Mouse (Mus musculus): ENCODE results near the gene Slc22a20. TPM values are rescaled to one million over a fixed set of nuclear protein-coding genes. Genes with fewer than 3 reads are reported as not detected.

The Slc22a20 gene
- total and polyA plus RNA-seq, 2 experiments from 2014 or later, result not detected

DNA sequence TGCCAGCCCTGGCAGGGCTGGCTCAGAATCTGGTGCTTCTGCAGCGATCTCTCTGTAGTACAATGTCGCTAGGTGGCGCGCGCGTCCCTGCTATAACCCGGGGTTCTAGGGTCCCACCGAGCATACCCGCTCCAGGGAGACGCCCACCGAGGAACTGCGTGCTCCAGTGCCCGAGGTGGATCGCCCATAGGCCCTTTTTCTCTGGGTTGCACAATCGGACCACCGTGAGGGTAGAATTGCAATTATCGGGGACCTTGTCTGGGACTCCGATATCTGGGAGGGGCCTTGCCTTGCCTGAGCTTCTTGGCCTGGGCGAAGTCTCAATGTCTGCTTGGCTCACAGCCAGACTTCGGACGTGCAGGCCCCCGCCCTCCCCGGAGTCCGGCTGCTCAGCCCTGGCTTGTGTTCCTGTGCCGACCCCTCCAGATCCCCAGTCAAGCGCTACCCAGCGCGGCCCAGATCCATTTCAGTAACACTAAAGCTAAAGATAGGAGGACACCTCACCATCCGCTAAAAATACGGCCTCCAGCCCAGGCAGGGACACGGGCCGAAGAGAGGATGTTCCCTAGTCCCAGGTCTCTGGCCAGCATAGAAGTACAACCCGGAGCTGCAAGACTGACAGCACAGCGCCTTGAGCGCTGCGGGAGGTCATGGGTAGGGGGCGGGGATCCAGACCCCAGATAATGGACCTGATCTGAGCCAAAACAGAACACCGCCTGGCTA is 61.8 kb downstream of the Slc22a20 start:
- Histone ChIP-seq H3K9ac (replicated peaks; ENCODE audit: low read depth, low read length) (peak overlapping the region; percentile 55), H3K9me3 (replicated peaks; ENCODE audit: control insufficient read depth, low read length) (no peaks in the 10 kb centered on the region), H3K4me3 (ENCODE audit: low read depth, low read length) (peak overlapping the region; percentile 60), H3K4me1 (ENCODE audit: control insufficient read depth, insufficient read depth) (peaks cover 10% of the 10 kb centered on the region; the same call in 1 of the 2 replicates), H3K27ac (ENCODE audit: low read depth) (peak overlapping the region; percentile 89), H3K4me2 (ENCODE audit: low read depth, low read length) (peak overlapping the region; percentile 87), H3K36me3 (replicated peaks; ENCODE audit: control insufficient read depth, insufficient read depth, low read length) (peaks cover under 1% of the 10 kb centered on the region; the same call in 1 of the 2 replicates), H3K27me3 (ENCODE audit: control insufficient read depth, insufficient read depth, low read length) (no peaks in the 10 kb centered on the region)
- DNase-seq (ENCODE audit: low spot score) (peak; percentile 92), ATAC-seq (ENCODE audit: insufficient read depth, low read depth) (peak; percentile 80)
- TF ChIP-seq EP300 (IDR thresholded peaks at IDR 0.05; ENCODE audit: low read depth), result 0 out of 2 replicates have a peak, but pooled peaks have one; percentile 25
- peak; percentile 83 for TF ChIP-seq CTCF (IDR thresholded peaks at IDR 0.05; ENCODE audit: low read depth)
- WGBS, result under 1% methylated on average over 38 of the region's 38 CpGs

DNA sequence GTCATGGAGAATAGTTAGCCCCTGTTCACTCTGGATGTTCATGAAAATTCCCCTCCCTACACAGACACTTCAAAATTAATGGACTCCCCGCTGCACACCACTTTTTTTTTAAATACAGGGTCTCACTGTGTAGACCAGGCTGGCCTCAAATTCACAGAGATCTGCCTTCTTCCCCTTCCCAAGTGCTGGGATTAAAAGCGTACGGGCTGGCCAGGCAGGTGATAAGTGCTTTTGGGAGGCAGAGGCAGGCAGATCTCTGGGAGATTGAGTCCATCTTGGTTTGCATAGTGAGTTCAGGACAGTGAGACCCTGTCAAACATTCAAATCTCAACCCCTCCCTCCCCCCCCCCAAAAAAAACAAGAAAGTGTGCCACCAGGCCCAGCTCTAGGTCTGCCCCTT is 63.0 kb downstream of the Slc22a20 start:
- H3K4me3 ChIP-seq (ENCODE audit: low read depth, low read length), result peak overlapping the region; percentile 26
- H3K27ac ChIP-seq (ENCODE audit: low read depth), result peak overlapping the region; percentile 64
- peaks cover 4% of the 10 kb centered on the region; the same call in 1 of the 2 replicates for H3K4me1 ChIP-seq (ENCODE audit: control insufficient read depth, insufficient read depth)
- DNase-seq (ENCODE audit: low spot score) (no peak), ATAC-seq (ENCODE audit: insufficient read depth, low read depth) (no peak)
- no peaks in the 10 kb centered on the region for H3K27me3 ChIP-seq (ENCODE audit: control insufficient read depth, insufficient read depth, low read length)
- TF ChIP-seq CTCF (IDR thresholded peaks at IDR 0.05; ENCODE audit: low read depth) (no peak), EP300 (IDR thresholded peaks at IDR 0.05; ENCODE audit: low read depth) (no peak)
- WGBS, result 93% methylated on average over 3 of the region's 3 CpGs
- peak overlapping the region; percentile 15; the same call in 1 of the 2 replicates for H3K9ac ChIP-seq (replicated peaks; ENCODE audit: low read depth, low read length)
- peaks cover 12% of the 10 kb centered on the region for H3K36me3 ChIP-seq (replicated peaks; ENCODE audit: control insufficient read depth, insufficient read depth, low read length)
- H3K9me3 ChIP-seq (replicated peaks; ENCODE audit: control insufficient read depth, low read length), result no peaks in the 10 kb centered on the region
- H3K4me2 ChIP-seq (ENCODE audit: low read depth, low read length), result peak overlapping the region; percentile 87

DNA sequence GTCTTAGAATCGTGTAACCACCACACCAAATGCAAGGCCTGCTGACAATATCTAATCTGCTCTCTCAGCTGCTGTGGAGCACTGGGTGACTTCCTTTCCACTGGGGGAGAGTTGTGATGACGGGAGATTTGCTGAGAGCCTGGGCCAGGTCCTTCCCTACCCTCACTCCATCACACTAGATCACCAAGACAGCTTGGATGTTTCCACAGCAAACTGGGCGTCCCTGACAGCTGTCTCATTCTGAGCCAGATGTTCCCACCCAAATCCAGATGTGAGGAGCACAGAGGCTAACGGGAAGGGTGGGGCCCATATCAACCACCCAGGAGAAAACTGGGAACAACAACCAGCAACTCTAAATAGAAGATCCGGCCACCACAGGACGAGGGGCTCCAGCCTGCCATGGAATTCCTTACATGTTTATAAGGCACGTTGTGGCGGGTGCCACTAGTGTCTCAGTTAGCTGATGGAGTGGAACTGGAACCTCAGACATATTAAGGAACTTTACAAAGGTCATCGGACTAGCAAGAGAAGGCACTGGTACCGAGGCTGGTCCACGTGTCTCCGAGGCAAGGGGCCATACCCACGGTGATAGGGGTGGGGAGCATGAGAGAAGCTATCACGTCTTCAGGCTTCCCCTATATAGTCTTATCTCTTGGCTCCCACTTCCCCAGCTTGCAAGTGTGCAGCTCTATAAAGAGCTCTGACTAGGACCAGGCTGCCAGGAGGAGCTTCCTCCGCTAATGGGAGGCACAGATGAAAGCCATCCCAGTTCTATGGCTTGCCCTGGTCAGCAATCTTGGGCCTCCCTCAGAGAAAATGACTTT is 63.6 kb downstream of the Slc22a20 start:
- peak overlapping the region; percentile 26 for H3K4me3 ChIP-seq (ENCODE audit: low read depth, low read length)
- H3K9me3 ChIP-seq (replicated peaks; ENCODE audit: control insufficient read depth, low read length), result no peaks in the 10 kb centered on the region
- TF ChIP-seq CTCF (IDR thresholded peaks at IDR 0.05; ENCODE audit: low read depth) (no peak), EP300 (IDR thresholded peaks at IDR 0.05; ENCODE audit: low read depth) (no peak)
- ATAC-seq (ENCODE audit: insufficient read depth, low read depth) (no peak), DNase-seq (ENCODE audit: low spot score) (peak; percentile 22)
- peak overlapping the region; percentile 15 for H3K9ac ChIP-seq (replicated peaks; ENCODE audit: low read depth, low read length)
- peaks cover 4% of the 10 kb centered on the region; the same call in 1 of the 2 replicates for H3K4me1 ChIP-seq (ENCODE audit: control insufficient read depth, insufficient read depth)
- H3K27me3 ChIP-seq (ENCODE audit: control insufficient read depth, insufficient read depth, low read length), result no peaks in the 10 kb centered on the region
- peak overlapping the region; percentile 64 for H3K27ac ChIP-seq (ENCODE audit: low read depth)
- peak overlapping the region; percentile 87 for H3K4me2 ChIP-seq (ENCODE audit: low read depth, low read length)
- peaks cover 19% of the 10 kb centered on the region for H3K36me3 ChIP-seq (replicated peaks; ENCODE audit: control insufficient read depth, insufficient read depth, low read length)
- WGBS, result 31% methylated on average over 15 of the region's 15 CpGs

DNA sequence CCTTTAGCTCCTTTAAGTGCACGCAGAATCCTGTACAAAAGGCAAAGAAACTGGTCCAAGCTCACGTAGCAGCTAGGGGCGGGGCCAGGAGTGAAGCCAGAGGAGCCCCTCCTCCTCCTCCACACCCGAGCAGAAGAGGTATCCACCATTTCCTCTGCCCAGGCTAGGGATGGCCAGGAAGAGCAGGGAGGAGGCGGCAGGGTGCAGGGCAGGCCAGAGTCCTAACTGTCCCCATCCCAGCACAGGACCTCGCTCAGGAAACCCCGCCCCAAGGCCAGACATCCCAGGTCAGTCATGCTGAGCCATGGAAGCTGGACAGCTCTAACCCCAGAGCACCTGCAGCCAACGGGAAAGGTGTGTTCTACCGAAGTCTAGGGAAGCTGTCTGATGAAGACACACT is 64.2 kb downstream of the Slc22a20 start:
- Histone ChIP-seq H3K27me3 (ENCODE audit: control insufficient read depth, insufficient read depth, low read length) (no peaks in the 10 kb centered on the region), H3K36me3 (replicated peaks; ENCODE audit: control insufficient read depth, insufficient read depth, low read length) (peaks cover 24% of the 10 kb centered on the region), H3K4me3 (ENCODE audit: low read depth, low read length) (peak overlapping the region; percentile 26; the same call in 1 of the 2 replicates), H3K4me1 (ENCODE audit: control insufficient read depth, insufficient read depth) (peaks cover 4% of the 10 kb centered on the region; the same call in 1 of the 2 replicates), H3K9ac (replicated peaks; ENCODE audit: low read depth, low read length) (no peak overlapping the region; the same call in 1 of the 2 replicates), H3K9me3 (replicated peaks; ENCODE audit: control insufficient read depth, low read length) (no peaks in the 10 kb centered on the region), H3K4me2 (ENCODE audit: low read depth, low read length) (peak overlapping the region; percentile 87), H3K27ac (ENCODE audit: low read depth) (peak overlapping the region; percentile 64)
- peak; percentile 30 for DNase-seq (ENCODE audit: low spot score)
- ATAC-seq (ENCODE audit: insufficient read depth, low read depth), result no peak; the same call in 1 of the 2 replicates
- WGBS, result 32% methylated on average over 9 of the region's 9 CpGs
- TF ChIP-seq EP300 (IDR thresholded peaks at IDR 0.05; ENCODE audit: low read depth), result no peak
- no peak for TF ChIP-seq CTCF (IDR thresholded peaks at IDR 0.05; ENCODE audit: low read depth)

Other genes starting within 250 kb of the Slc22a20 start
- 60.0 and 73.4 TPM in 2 replicates for gene Ltbp3, start 245.2 kb downstream of the Slc22a20 start, total RNA-seq (2014; rRNA removed; ENCODE audit: low replicate concordance)
- gene Ltbp3, start 245.2 kb downstream of the Slc22a20 start, polyA plus RNA-seq (2015; fragmentation: Nextera tagmentation; extraction: Ambion mirVana), result 15.4 and 16.3 TPM in 2 replicates
- gene Scyl1, start 214.7 kb downstream of the Slc22a20 start, total RNA-seq (2014; rRNA removed; ENCODE audit: low replicate concordance), result 78.0 and 82.4 TPM in 2 replicates
- 46.1 and 47.1 TPM in 2 replicates for gene Scyl1, start 214.7 kb downstream of the Slc22a20 start, polyA plus RNA-seq (2015; fragmentation: Nextera tagmentation; extraction: Ambion mirVana)
- gene Frmd8, start 110.9 kb downstream of the Slc22a20 start, total RNA-seq (2014; rRNA removed; ENCODE audit: low replicate concordance), result 29.1 and 53.8 TPM in 2 replicates
- gene Frmd8, start 110.9 kb downstream of the Slc22a20 start, polyA plus RNA-seq (2015; fragmentation: Nextera tagmentation; extraction: Ambion mirVana), result 12.8 and 14.9 TPM in 2 replicates
- 3.1 and 4.8 TPM in 2 replicates for gene Slc25a45, start 108.3 kb downstream of the Slc22a20 start, total RNA-seq (2014; rRNA removed; ENCODE audit: low replicate concordance)
- 2.8 and 2.9 TPM in 2 replicates for gene Slc25a45, start 108.3 kb downstream of the Slc22a20 start, polyA plus RNA-seq (2015; fragmentation: Nextera tagmentation; extraction: Ambion mirVana)
- 0.81 and 3.3 TPM in 2 replicates for gene Tigd3, start 92.0 kb downstream of the Slc22a20 start, total RNA-seq (2014; rRNA removed; ENCODE audit: low replicate concordance)
- gene Tigd3, start 92.0 kb downstream of the Slc22a20 start, polyA plus RNA-seq (2015; fragmentation: Nextera tagmentation; extraction: Ambion mirVana), result 0.85 and 0.91 TPM in 2 replicates
- gene Dpf2, start 73.1 kb downstream of the Slc22a20 start, total RNA-seq (2014; rRNA removed; ENCODE audit: low replicate concordance), result 57.8 and 91.8 TPM in 2 replicates
- gene Dpf2, start 73.1 kb downstream of the Slc22a20 start, polyA plus RNA-seq (2015; fragmentation: Nextera tagmentation; extraction: Ambion mirVana), result 60.5 and 61.4 TPM in 2 replicates
- gene Cdc42ep2, start 61.3 kb downstream of the Slc22a20 start, total RNA-seq (2014; rRNA removed; ENCODE audit: low replicate concordance), result 15.7 and 17.4 TPM in 2 replicates
- gene Cdc42ep2, start 61.3 kb downstream of the Slc22a20 start, polyA plus RNA-seq (2015; fragmentation: Nextera tagmentation; extraction: Ambion mirVana), result 8.8 and 9.5 TPM in 2 replicates
- 44.7 and 64.3 TPM in 2 replicates for gene Pola2, start 21.9 kb downstream of the Slc22a20 start, total RNA-seq (2014; rRNA removed; ENCODE audit: low replicate concordance)
- 32.7 and 34.1 TPM in 2 replicates for gene Pola2, start 21.9 kb downstream of the Slc22a20 start, polyA plus RNA-seq (2015; fragmentation: Nextera tagmentation; extraction: Ambion mirVana)
- 18.9 and 19.3 TPM in 2 replicates for gene Capn1, start 29.8 kb upstream of the Slc22a20 start, total RNA-seq (2014; rRNA removed; ENCODE audit: low replicate concordance)
- gene Capn1, start 29.8 kb upstream of the Slc22a20 start, polyA plus RNA-seq (2015; fragmentation: Nextera tagmentation; extraction: Ambion mirVana), result 4.9 and 5.3 TPM in 2 replicates
- gene Syvn1, start 60.4 kb upstream of the Slc22a20 start, total RNA-seq (2014; rRNA removed; ENCODE audit: low replicate concordance), result 12.0 and 16.0 TPM in 2 replicates
- gene Syvn1, start 60.4 kb upstream of the Slc22a20 start, polyA plus RNA-seq (2015; fragmentation: Nextera tagmentation; extraction: Ambion mirVana), result 9.2 and 10.2 TPM in 2 replicates
- gene Mrpl49, start 71.6 kb upstream of the Slc22a20 start, total RNA-seq (2014; rRNA removed; ENCODE audit: low replicate concordance), result 18.7 and 37.1 TPM in 2 replicates
- 49.7 and 53.5 TPM in 2 replicates for gene Mrpl49, start 71.6 kb upstream of the Slc22a20 start, polyA plus RNA-seq (2015; fragmentation: Nextera tagmentation; extraction: Ambion mirVana)
- gene Fau, start 71.7 kb upstream of the Slc22a20 start, total RNA-seq (2014; rRNA removed; ENCODE audit: low replicate concordance), result 562 and 833 TPM in 2 replicates
- gene Fau, start 71.7 kb upstream of the Slc22a20 start, polyA plus RNA-seq (2015; fragmentation: Nextera tagmentation; extraction: Ambion mirVana), result 484 and 508 TPM in 2 replicates
- gene Znhit2, start 75.0 kb upstream of the Slc22a20 start, total RNA-seq (2014; rRNA removed; ENCODE audit: low replicate concordance), result 46.7 and 58.4 TPM in 2 replicates
- 21.4 and 22.7 TPM in 2 replicates for gene Znhit2, start 75.0 kb upstream of the Slc22a20 start, polyA plus RNA-seq (2015; fragmentation: Nextera tagmentation; extraction: Ambion mirVana)
- gene Tm7sf2, start 82.2 kb upstream of the Slc22a20 start, total RNA-seq (2014; rRNA removed; ENCODE audit: low replicate concordance), result 13.1 and 14.4 TPM in 2 replicates
- gene Tm7sf2, start 82.2 kb upstream of the Slc22a20 start, polyA plus RNA-seq (2015; fragmentation: Nextera tagmentation; extraction: Ambion mirVana), result 3.2 and 3.3 TPM in 2 replicates
- 55.2 and 59.7 TPM in 2 replicates for gene Vps51, start 91.1 kb upstream of the Slc22a20 start, total RNA-seq (2014; rRNA removed; ENCODE audit: low replicate concordance)
- 32.5 and 35.8 TPM in 2 replicates for gene Vps51, start 91.1 kb upstream of the Slc22a20 start, polyA plus RNA-seq (2015; fragmentation: Nextera tagmentation; extraction: Ambion mirVana)
- not detected in 2 replicates for gene Tmem262, start 93.9 kb upstream of the Slc22a20 start, total RNA-seq (2014; rRNA removed; ENCODE audit: low replicate concordance)
- gene Tmem262, start 93.9 kb upstream of the Slc22a20 start, polyA plus RNA-seq (2015; fragmentation: Nextera tagmentation; extraction: Ambion mirVana), result not detected in 2 replicates
- not detected in 2 replicates for gene Gm28374, start 96.1 kb upstream of the Slc22a20 start, total RNA-seq (2014; rRNA removed; ENCODE audit: low replicate concordance)
- 0.72 and 0.99 TPM in 2 replicates for gene Gm28374, start 96.1 kb upstream of the Slc22a20 start, polyA plus RNA-seq (2015; fragmentation: Nextera tagmentation; extraction: Ambion mirVana)
- gene Zfpl1, start 98.8 kb upstream of the Slc22a20 start, total RNA-seq (2014; rRNA removed; ENCODE audit: low replicate concordance), result 50.8 and 55.5 TPM in 2 replicates
- gene Zfpl1, start 98.8 kb upstream of the Slc22a20 start, polyA plus RNA-seq (2015; fragmentation: Nextera tagmentation; extraction: Ambion mirVana), result 36.1 and 37.5 TPM in 2 replicates
- 2.2 and 6.8 TPM in 2 replicates for gene Cdca5, start 98.8 kb upstream of the Slc22a20 start, total RNA-seq (2014; rRNA removed; ENCODE audit: low replicate concordance)
- gene Cdca5, start 98.8 kb upstream of the Slc22a20 start, polyA plus RNA-seq (2015; fragmentation: Nextera tagmentation; extraction: Ambion mirVana), result 5.7 and 6.4 TPM in 2 replicates
- not detected in 2 replicates for gene AC131692.1, start 108.3 kb upstream of the Slc22a20 start, total RNA-seq (2014; rRNA removed; ENCODE audit: low replicate concordance)
- not detected in 2 replicates for gene AC131692.1, start 108.3 kb upstream of the Slc22a20 start, polyA plus RNA-seq (2015; fragmentation: Nextera tagmentation; extraction: Ambion mirVana)
- gene Naaladl1, start 119.6 kb upstream of the Slc22a20 start, total RNA-seq (2014; rRNA removed; ENCODE audit: low replicate concordance), result not detected in 2 replicates
- 0.07 TPM in 1 of 2 replicates, not detected in the other for gene Naaladl1, start 119.6 kb upstream of the Slc22a20 start, polyA plus RNA-seq (2015; fragmentation: Nextera tagmentation; extraction: Ambion mirVana)
- gene Sac3d1, start 132.5 kb upstream of the Slc22a20 start, total RNA-seq (2014; rRNA removed; ENCODE audit: low replicate concordance), result 46.5 and 48.8 TPM in 2 replicates
- gene Sac3d1, start 132.5 kb upstream of the Slc22a20 start, polyA plus RNA-seq (2015; fragmentation: Nextera tagmentation; extraction: Ambion mirVana), result 25.1 and 25.8 TPM in 2 replicates
- gene Snx15, start 142.2 kb upstream of the Slc22a20 start, total RNA-seq (2014; rRNA removed; ENCODE audit: low replicate concordance), result 30.5 and 55.7 TPM in 2 replicates
- gene Snx15, start 142.2 kb upstream of the Slc22a20 start, polyA plus RNA-seq (2015; fragmentation: Nextera tagmentation; extraction: Ambion mirVana), result 17.5 and 18.5 TPM in 2 replicates
- 0.46 TPM in 1 of 2 replicates, not detected in the other for gene Batf2, start 154.8 kb upstream of the Slc22a20 start, total RNA-seq (2014; rRNA removed; ENCODE audit: low replicate concordance)
- gene Batf2, start 154.8 kb upstream of the Slc22a20 start, polyA plus RNA-seq (2015; fragmentation: Nextera tagmentation; extraction: Ambion mirVana), result 0.16 and 0.18 TPM in 2 replicates
- 59.2 and 75.1 TPM in 2 replicates for gene Arl2, start 155.4 kb upstream of the Slc22a20 start, total RNA-seq (2014; rRNA removed; ENCODE audit: low replicate concordance)
- gene Arl2, start 155.4 kb upstream of the Slc22a20 start, polyA plus RNA-seq (2015; fragmentation: Nextera tagmentation; extraction: Ambion mirVana), result 96.6 and 105 TPM in 2 replicates
- gene Majin, start 198.2 kb upstream of the Slc22a20 start, total RNA-seq (2014; rRNA removed; ENCODE audit: low replicate concordance), result not detected in 2 replicates
- not detected in 2 replicates for gene Majin, start 198.2 kb upstream of the Slc22a20 start, polyA plus RNA-seq (2015; fragmentation: Nextera tagmentation; extraction: Ambion mirVana)
- not detected in 2 replicates for gene Gpha2, start 240.2 kb upstream of the Slc22a20 start, total RNA-seq (2014; rRNA removed; ENCODE audit: low replicate concordance)
- gene Gpha2, start 240.2 kb upstream of the Slc22a20 start, polyA plus RNA-seq (2015; fragmentation: Nextera tagmentation; extraction: Ambion mirVana), result not detected in 2 replicates
- 20.6 and 40.3 TPM in 2 replicates for gene Ppp2r5b, start 249.7 kb upstream of the Slc22a20 start, total RNA-seq (2014; rRNA removed; ENCODE audit: low replicate concordance)
- 18.3 and 18.6 TPM in 2 replicates for gene Ppp2r5b, start 249.7 kb upstream of the Slc22a20 start, polyA plus RNA-seq (2015; fragmentation: Nextera tagmentation; extraction: Ambion mirVana)

Data from heart, postnatal 0 days (tissue).